Mouse (Mus musculus): Measurements from ENCODE around the gene 4930432M17Rik. TPM values are rescaled to one million over a fixed set of nuclear protein-coding genes. Genes with fewer than 3 reads are reported as not detected.

Gene 4930432M17Rik
- polyA plus RNA-seq, 2 experiments: not detected

DNA sequence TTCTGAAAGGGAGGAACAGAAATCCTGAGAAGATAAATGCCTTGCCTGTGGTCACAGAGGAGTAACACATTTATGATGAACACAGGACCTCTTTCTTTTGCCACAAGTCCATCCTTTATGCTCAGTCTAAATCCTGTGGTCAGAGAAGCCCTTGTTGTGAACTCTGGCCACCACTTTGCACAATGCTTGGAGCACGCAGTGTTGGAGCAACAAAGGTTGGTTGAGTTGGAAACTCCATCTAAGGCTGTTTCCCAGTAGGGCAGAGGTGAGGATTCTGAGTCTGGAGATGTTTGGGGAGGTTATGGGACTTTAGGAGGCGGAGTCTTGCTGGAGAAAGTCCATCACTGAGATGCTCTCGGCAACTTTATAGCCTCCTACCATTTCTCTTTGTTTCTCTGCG lies 36.5 kb downstream of the 4930432M17Rik start:
- Histone ChIP-seq H3K27me3 (ENCODE audit: control insufficient read depth, insufficient read depth, low read length) (no peaks in the 10 kb centered on the region), H3K4me2 (replicated peaks; ENCODE audit: low read depth, low read length, severe bottlenecking) (no peak overlapping the region), H3K4me3 (replicated peaks; ENCODE audit: low read length) (no peak overlapping the region), H3K9ac (ENCODE audit: low read depth, low read length, severe bottlenecking) (no peak overlapping the region), H3K36me3 (ENCODE audit: control insufficient read depth, insufficient read depth, low read length) (no peaks in the 10 kb centered on the region), H3K9me3 (ENCODE audit: control insufficient read depth, low read length) (no peaks in the 10 kb centered on the region), H3K4me1 (ENCODE audit: control insufficient read depth, insufficient read depth, low read length) (no peaks in the 10 kb centered on the region), H3K27ac (replicated peaks; ENCODE audit: low read depth, low read length) (no peak overlapping the region)
- no peak for ATAC-seq (ENCODE audit: low FRiP score, low read depth)
- TF ChIP-seq POLR2A (IDR thresholded peaks at IDR 0.05; ENCODE audit: borderline replicate concordance, extremely low read depth, insufficient read depth, insufficient read length): no peak
- WGBS: 80% methylated on average over 4 of the region's 4 CpGs
- no peak for DNase-seq (ENCODE audit: low spot score)

DNA sequence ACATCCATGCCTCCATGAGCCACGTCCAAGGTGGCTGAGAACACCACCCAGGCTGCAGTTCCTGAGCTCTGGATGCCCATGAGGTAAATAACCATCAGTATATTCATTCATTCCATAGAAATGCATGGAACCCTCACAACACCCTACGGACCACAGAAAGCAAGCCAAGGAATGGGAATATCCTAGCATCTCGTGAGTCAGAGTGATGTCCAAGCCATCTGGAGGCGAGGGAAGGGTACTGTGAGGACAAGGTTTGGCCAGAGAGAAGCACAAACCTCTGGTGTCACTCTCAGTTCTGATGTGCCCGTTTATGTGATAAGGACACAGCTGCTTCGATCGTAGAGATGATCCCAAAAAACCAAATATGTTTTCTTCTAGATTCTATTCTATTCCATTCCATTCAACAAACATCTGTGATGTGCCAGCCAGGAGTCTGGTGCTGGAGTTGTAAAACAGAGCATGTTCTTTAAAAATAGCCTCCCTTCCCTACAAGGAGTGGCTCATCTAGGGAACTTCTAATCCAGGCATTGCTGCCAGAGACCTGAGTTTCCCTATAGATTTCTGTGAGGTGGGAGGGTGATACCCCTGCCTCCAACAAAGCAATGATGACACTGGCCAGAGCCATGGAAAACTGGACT lies 40.5 kb downstream of the 4930432M17Rik start:
- no peaks in the 10 kb centered on the region for H3K9me3 ChIP-seq (ENCODE audit: control insufficient read depth, low read length)
- no peak overlapping the region for H3K4me2 ChIP-seq (replicated peaks; ENCODE audit: low read depth, low read length, severe bottlenecking)
- ATAC-seq (ENCODE audit: low FRiP score, low read depth) (no peak), DNase-seq (ENCODE audit: low spot score) (no peak)
- H3K9ac ChIP-seq (ENCODE audit: low read depth, low read length, severe bottlenecking): no peak overlapping the region
- H3K4me3 ChIP-seq (replicated peaks; ENCODE audit: low read length): no peak overlapping the region
- 87% methylated on average over 7 of the region's 7 CpGs for WGBS
- H3K4me1 ChIP-seq (ENCODE audit: control insufficient read depth, insufficient read depth, low read length): no peaks in the 10 kb centered on the region
- no peaks in the 10 kb centered on the region for H3K36me3 ChIP-seq (ENCODE audit: control insufficient read depth, insufficient read depth, low read length)
- TF ChIP-seq POLR2A (IDR thresholded peaks at IDR 0.05; ENCODE audit: borderline replicate concordance, extremely low read depth, insufficient read depth, insufficient read length): no peak
- no peaks in the 10 kb centered on the region for H3K27me3 ChIP-seq (ENCODE audit: control insufficient read depth, insufficient read depth, low read length)
- H3K27ac ChIP-seq (replicated peaks; ENCODE audit: low read depth, low read length): no peak overlapping the region

DNA sequence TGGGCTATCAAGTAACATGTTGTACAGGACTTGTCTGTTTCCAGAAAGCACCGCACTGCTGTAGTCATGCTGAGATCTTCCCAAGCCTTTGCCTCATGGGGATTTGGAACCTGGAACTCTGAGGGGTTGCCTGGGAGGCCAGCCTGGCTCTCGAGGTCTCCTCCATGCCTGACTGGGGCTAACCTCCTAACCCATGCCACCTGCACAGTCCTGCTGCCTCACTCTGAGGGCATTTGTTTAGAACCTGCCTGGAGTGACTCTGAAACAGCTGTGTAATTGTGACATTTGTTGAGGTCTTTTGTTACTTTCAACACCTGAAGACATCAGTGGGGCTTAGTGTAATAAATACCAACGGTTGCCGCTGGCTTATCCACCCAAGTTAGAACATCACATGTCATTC lies 41.7 kb downstream of the 4930432M17Rik start:
- H3K27me3 ChIP-seq (ENCODE audit: control insufficient read depth, insufficient read depth, low read length): no peaks in the 10 kb centered on the region
- no peaks in the 10 kb centered on the region for H3K36me3 ChIP-seq (ENCODE audit: control insufficient read depth, insufficient read depth, low read length)
- WGBS: 48% methylated on average over 4 of the region's 4 CpGs

DNA sequence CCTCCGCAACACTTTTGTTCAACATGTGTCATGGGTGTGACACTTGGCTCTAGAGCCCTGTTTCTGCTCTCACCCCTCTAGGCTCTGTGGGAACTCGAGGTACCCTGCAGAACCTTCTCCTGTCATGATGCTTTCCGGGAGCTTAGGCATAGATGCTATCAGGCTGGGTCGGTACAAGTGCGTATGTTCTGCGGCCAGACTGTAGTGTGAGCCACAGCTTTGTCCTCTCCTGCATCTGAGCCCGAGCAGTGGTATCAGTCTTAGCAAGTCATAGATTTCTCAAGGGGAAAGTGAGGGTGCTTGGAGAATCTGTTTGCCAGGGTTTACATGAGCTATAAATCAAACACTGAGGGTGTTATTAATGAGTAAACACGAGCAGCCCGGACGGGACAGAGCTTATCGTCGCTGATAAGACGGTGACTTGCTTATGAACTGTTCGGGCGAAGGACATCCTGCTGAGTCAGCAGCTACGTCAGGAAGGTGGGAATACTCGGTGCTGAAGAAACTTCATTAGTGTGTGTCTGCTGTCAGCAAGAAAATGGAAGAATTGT lies 42.7 kb downstream of the 4930432M17Rik start:
- Histone ChIP-seq H3K4me2 (replicated peaks; ENCODE audit: low read depth, low read length, severe bottlenecking) (no peak overlapping the region), H3K4me3 (replicated peaks; ENCODE audit: low read length) (no peak overlapping the region), H3K9me3 (ENCODE audit: control insufficient read depth, low read length) (no peaks in the 10 kb centered on the region), H3K27ac (replicated peaks; ENCODE audit: low read depth, low read length) (no peak overlapping the region), H3K36me3 (ENCODE audit: control insufficient read depth, insufficient read depth, low read length) (no peaks in the 10 kb centered on the region), H3K4me1 (ENCODE audit: control insufficient read depth, insufficient read depth, low read length) (0 out of 2 replicates have a peak, but pooled peaks cover under 1% of the 10 kb centered on the region), H3K27me3 (ENCODE audit: control insufficient read depth, insufficient read depth, low read length) (no peaks in the 10 kb centered on the region), H3K9ac (ENCODE audit: low read depth, low read length, severe bottlenecking) (no peak overlapping the region)
- TF ChIP-seq POLR2A (IDR thresholded peaks at IDR 0.05; ENCODE audit: borderline replicate concordance, extremely low read depth, insufficient read depth, insufficient read length): no peak
- DNase-seq (ENCODE audit: low spot score) (no peak), ATAC-seq (ENCODE audit: low FRiP score, low read depth) (no peak)
- WGBS: 55% methylated on average over 17 of the region's 17 CpGs

More for the DNA sequence above, 41.7 kb downstream of the 4930432M17Rik start:
- H3K4me2 ChIP-seq (replicated peaks; ENCODE audit: low read depth, low read length, severe bottlenecking): no peak overlapping the region
- no peaks in the 10 kb centered on the region for H3K9me3 ChIP-seq (ENCODE audit: control insufficient read depth, low read length)
- TF ChIP-seq POLR2A (IDR thresholded peaks at IDR 0.05; ENCODE audit: borderline replicate concordance, extremely low read depth, insufficient read depth, insufficient read length): no peak
- no peaks in the 10 kb centered on the region for H3K4me1 ChIP-seq (ENCODE audit: control insufficient read depth, insufficient read depth, low read length)
- no peak overlapping the region for H3K9ac ChIP-seq (ENCODE audit: low read depth, low read length, severe bottlenecking)
- H3K27ac ChIP-seq (replicated peaks; ENCODE audit: low read depth, low read length): no peak overlapping the region
- no peak overlapping the region for H3K4me3 ChIP-seq (replicated peaks; ENCODE audit: low read length)
- DNase-seq (ENCODE audit: low spot score): no peak
- no peak for ATAC-seq (ENCODE audit: low FRiP score, low read depth)

DNA sequence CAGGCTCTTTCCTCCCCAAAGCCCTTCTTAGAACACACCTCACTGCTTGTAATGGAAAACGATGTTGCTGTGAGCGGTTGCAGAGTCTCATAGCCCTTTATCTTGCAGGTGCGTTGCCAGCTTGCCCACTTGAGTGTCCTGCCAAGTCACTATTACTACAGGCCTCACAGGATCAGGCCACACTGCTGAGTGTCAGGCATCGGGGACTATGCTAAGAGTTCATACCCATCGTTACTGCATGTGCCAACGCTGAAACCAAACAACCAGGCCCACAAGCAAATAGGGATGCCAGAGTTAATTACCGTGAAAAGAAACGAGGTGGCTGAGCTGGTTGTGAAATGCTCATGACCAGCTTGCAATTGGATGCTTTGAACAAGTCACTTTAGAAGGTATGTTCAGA lies 43.3 kb downstream of the 4930432M17Rik start:
- ATAC-seq (ENCODE audit: low FRiP score, low read depth): no peak
- no peak overlapping the region for H3K27ac ChIP-seq (replicated peaks; ENCODE audit: low read depth, low read length)
- no peak overlapping the region for H3K4me2 ChIP-seq (replicated peaks; ENCODE audit: low read depth, low read length, severe bottlenecking)

More for the DNA sequence above, 43.3 kb downstream of the 4930432M17Rik start:
- WGBS: 66% methylated on average over 8 of the region's 8 CpGs
- Histone ChIP-seq H3K4me1 (ENCODE audit: control insufficient read depth, insufficient read depth, low read length) (0 out of 2 replicates have a peak, but pooled peaks cover 5% of the 10 kb centered on the region), H3K4me3 (replicated peaks; ENCODE audit: low read length) (no peak overlapping the region), H3K9me3 (ENCODE audit: control insufficient read depth, low read length) (no peaks in the 10 kb centered on the region), H3K9ac (ENCODE audit: low read depth, low read length, severe bottlenecking) (no peak overlapping the region), H3K36me3 (ENCODE audit: control insufficient read depth, insufficient read depth, low read length) (no peaks in the 10 kb centered on the region), H3K27me3 (ENCODE audit: control insufficient read depth, insufficient read depth, low read length) (no peaks in the 10 kb centered on the region)
- TF ChIP-seq POLR2A (IDR thresholded peaks at IDR 0.05; ENCODE audit: borderline replicate concordance, extremely low read depth, insufficient read depth, insufficient read length): no peak
- no peak for DNase-seq (ENCODE audit: low spot score)

All from limb, embryonic 14.5 days (tissue).